Mouse (Mus musculus) liver, embryonic 13.5 days (tissue): ENCODE measurements at regions not wholly inside any gene's neighbourhood (a gene's known extent, or its start where the extent isn't known, plus 50 kb on each side); places are given as distances from the start of the nearest gene placed in this dataset.

ENCODE experiments used
- ATAC-seq: fragments of 200-750 bp; cut with Nextera tagmentation; 2 replicates; pipeline ENCODE4 v1.8.0; 2017; ENCODE audit warnings: low read depth, mild to moderate bottlenecking, moderate number of reproducible peaks, moderate library complexity
- DNase-seq: peaks from one replicate; pipeline ENCODE4 v3.0.0; 2022
- H3K27ac ChIP-seq: fragments of 300-500 bp; sonication (generic); 2 replicates; pipeline ENCODE4 v1.5.1; 2015; ENCODE audit warnings: moderate library complexity, mild to moderate bottlenecking, inconsistent platforms
- H3K27me3 ChIP-seq: fragments of 300-500 bp; sonication (generic); 2 replicates; pipeline ENCODE4 v1.6.1; 2015; ENCODE audit warnings: mild to moderate bottlenecking, inconsistent platforms
- H3K36me3 ChIP-seq: fragments of 300-500 bp; sonication (generic); 2 replicates; pipeline ENCODE4 v1.6.1; 2015; ENCODE audit warnings: mild to moderate bottlenecking, inconsistent platforms
- H3K4me1 ChIP-seq: fragments of 300-500 bp; sonication (generic); replicated peaks from 2 replicates; pipeline ENCODE4 v1.6.1; 2015; ENCODE audit warnings: inconsistent platforms
- H3K4me2 ChIP-seq: fragments of 300-500 bp; sonication (generic); 2 replicates; pipeline ENCODE4 v1.6.1; 2015; ENCODE audit warnings: inconsistent platforms, mild to moderate bottlenecking, moderate library complexity
- H3K4me3 ChIP-seq: fragments of 300-500 bp; sonication (generic); replicated peaks from 2 replicates; pipeline ENCODE4 v1.5.1; 2015; ENCODE audit warnings: mild to moderate bottlenecking, inconsistent platforms
- H3K9ac ChIP-seq: fragments of 300-500 bp; sonication (generic); 2 replicates; pipeline ENCODE4 v1.6.1; 2015; ENCODE audit warnings: mild to moderate bottlenecking, inconsistent platforms
- H3K9me3 ChIP-seq: fragments of 300-500 bp; sonication (generic); replicated peaks from 2 replicates; pipeline ENCODE4 v1.6.1; 2016; ENCODE audit warnings: inconsistent platforms
- WGBS: fragments of 180-500 bp; shearing (Covaris S2); methylation state at CpG from one replicate; pipeline ENCODE4 v1.1.7; 2015; ENCODE audit not compliant: insufficient replicate concordance; 5-methylcytosine and 5-hydroxymethylcytosine counted together

GRCm38 (mm10) chr1:35842707-35843106 lies 225.5 kb upstream of the Hs6st1 start:
- H3K27ac ChIP-seq = no peak overlapping the region
- ATAC-seq (0 out of 2 replicates have a peak, but pooled peaks have one; percentile 34), DNase-seq (no peak)
- H3K4me1 ChIP-seq = no peaks in the 10 kb centered on the region
- H3K27me3 ChIP-seq = no peaks in the 10 kb centered on the region
- H3K4me3 ChIP-seq = no peak overlapping the region
- H3K4me2 ChIP-seq = no peak overlapping the region
- H3K36me3 ChIP-seq = no peaks in the 10 kb centered on the region
- H3K9me3 ChIP-seq = no peaks in the 10 kb centered on the region
- no peak overlapping the region for H3K9ac ChIP-seq
- 65% methylated on average over 4 of the region's 4 CpGs for WGBS

DNA sequence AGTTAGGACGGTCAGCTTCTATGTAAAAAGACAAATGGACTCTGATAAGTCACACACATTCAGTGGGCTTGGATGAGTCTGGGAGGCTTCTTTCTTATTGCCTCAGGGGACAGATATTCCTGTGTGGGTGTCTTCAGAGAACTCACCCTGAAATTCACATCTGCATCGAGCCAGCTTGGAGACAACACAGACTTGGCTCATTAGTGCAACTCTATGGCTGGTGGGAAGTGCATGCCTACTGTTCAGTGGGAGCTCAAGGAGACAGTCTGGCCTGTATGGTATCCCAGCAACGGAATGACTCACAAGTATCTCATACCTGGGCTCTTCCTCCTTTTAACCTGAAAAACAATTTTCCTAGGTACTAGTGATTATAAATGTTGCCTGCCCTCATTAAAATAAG lies 224.6 kb upstream of the Hs6st1 start:
- H3K4me2 ChIP-seq = no peak overlapping the region
- H3K4me1 ChIP-seq = no peaks in the 10 kb centered on the region
- ATAC-seq = no peak
- H3K4me3 ChIP-seq = no peak overlapping the region
- H3K27me3 ChIP-seq = no peaks in the 10 kb centered on the region
- no peaks in the 10 kb centered on the region for H3K9me3 ChIP-seq
- 63% methylated on average over 3 of the region's 3 CpGs for WGBS
- H3K9ac ChIP-seq = no peak overlapping the region
- no peaks in the 10 kb centered on the region for H3K36me3 ChIP-seq
- H3K27ac ChIP-seq = no peak overlapping the region
- DNase-seq = no peak

DNA sequence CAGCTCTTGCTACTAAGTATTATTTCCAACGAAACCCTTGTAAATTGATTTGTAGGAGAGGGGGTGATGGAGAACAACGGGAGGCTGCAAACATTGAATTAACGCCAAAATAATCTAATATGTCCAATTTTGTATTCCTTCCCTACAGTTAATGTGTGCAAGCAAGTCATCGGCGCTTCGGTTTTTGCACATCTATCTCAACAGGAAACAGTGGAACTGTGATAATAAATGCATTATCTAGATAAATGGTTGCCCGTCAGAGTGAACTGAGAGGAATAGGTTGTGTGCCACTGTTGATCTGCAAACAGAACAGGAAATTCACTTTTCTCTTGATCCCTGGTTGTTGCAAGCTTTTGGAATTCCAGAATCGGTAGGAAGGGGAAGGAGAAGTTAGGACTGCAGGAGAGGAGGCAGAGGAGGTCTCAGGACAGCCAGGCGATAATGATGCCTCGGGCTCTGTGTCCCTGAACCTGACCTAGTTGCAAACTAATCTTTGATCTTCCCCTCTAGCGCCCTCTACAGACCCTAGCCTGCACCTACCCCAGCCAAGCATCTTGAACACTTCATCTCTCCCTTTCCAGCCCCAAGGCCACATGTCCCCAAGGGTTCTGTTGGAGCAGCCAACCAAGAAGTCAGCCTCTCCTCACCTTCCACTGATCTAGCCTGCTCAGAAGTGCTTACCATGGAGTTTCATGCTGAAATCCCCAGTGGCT lies 221.8 kb upstream of the Hs6st1 start:
- Histone ChIP-seq H3K4me3 (no peak overlapping the region), H3K27ac (no peak overlapping the region), H3K4me1 (no peaks in the 10 kb centered on the region), H3K9me3 (no peaks in the 10 kb centered on the region), H3K27me3 (no peaks in the 10 kb centered on the region), H3K4me2 (no peak overlapping the region), H3K9ac (no peak overlapping the region), H3K36me3 (no peaks in the 10 kb centered on the region)
- WGBS = 39% methylated on average over 11 of the region's 11 CpGs
- no peak for ATAC-seq
- DNase-seq = no peak

DNA sequence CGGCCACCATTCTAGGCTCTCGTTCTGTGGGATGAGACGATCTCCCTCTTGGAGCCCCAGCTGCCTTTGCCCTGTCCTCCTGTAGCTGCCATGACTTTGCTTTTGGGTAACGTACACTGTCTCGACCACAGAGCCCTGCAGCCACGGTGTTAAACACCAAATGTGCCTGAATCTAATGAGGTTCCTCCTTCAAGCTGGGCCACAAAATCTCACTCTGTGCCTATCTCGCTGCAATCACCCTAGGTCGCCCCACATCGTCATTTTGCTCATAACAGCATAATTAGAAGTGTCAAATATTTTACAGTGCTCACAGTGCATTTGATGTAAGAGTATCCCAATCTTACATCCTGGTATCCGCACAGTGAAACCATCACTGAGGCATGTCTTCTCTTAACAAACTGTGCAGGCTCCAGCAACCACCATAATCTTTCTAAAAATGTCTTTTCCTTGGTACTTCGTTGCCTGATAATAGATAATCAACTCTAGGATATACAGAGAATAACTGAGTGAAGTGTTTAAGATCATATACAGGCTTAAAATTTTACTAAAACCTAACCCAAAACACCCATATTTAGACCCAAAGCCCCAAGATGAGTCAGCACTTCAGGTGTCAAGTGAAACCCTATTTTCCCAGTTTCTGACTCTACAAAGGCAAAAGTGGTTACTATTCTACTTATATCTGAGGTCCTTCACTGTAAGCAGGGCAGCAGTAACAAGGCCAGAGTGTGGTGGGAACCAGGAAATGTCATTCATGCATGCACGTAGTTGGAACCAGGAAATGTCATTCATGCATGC lies 219.8 kb upstream of the Hs6st1 start:
- Histone ChIP-seq H3K9ac (no peak overlapping the region), H3K4me2 (no peak overlapping the region), H3K9me3 (no peaks in the 10 kb centered on the region), H3K4me3 (no peak overlapping the region), H3K4me1 (no peaks in the 10 kb centered on the region), H3K27me3 (no peaks in the 10 kb centered on the region), H3K27ac (no peak overlapping the region), H3K36me3 (no peaks in the 10 kb centered on the region)
- DNase-seq (no peak), ATAC-seq (no peak)
- 51% methylated on average over 12 of the region's 12 CpGs for whole genome bisulfite sequencing

DNA sequence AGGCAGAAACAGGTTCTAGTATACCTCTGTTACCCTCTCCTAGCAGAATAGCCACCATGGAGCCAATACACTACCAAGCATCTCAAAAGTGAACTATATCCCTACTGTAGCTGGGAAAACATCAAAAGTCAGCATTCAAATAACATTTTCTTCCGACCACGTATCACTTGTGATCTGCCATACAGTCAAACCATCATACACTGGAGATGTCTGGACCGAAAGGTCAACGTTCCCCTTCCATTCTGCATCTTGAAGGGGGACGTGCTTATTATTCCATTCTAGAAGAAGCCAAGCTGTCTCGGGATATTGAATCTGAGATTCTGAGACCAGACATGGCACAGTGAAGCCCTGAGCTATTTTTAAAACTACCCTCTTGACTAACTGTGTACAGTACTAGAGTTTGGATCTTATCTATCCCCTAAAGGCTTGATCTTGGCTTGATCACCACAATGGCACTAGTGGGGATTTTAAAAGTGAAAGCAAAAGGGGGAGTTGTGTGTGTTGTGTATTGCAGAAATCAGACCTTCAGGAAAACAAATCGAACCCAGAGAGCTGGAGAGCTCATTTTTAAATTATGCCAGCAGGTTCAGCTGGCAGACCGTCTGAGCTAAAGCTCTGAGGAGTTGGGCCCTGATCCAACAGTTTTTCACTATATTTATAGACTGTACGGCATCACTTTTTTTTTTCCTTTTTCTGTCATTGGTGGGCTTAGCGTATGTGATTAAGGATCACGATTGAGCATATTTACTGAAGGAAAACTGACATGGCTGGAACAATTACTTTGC lies 218.6 kb upstream of the Hs6st1 start:
- H3K27ac ChIP-seq = no peak overlapping the region
- no peaks in the 10 kb centered on the region for H3K9me3 ChIP-seq
- H3K36me3 ChIP-seq = no peaks in the 10 kb centered on the region
- H3K4me3 ChIP-seq = no peak overlapping the region
- 69% methylated on average over 11 of the region's 11 CpGs for WGBS
- no peak overlapping the region for H3K4me2 ChIP-seq
- no peaks in the 10 kb centered on the region for H3K27me3 ChIP-seq
- H3K9ac ChIP-seq = no peak overlapping the region
- no peaks in the 10 kb centered on the region for H3K4me1 ChIP-seq
- ATAC-seq (no peak), DNase-seq (no peak)

DNA sequence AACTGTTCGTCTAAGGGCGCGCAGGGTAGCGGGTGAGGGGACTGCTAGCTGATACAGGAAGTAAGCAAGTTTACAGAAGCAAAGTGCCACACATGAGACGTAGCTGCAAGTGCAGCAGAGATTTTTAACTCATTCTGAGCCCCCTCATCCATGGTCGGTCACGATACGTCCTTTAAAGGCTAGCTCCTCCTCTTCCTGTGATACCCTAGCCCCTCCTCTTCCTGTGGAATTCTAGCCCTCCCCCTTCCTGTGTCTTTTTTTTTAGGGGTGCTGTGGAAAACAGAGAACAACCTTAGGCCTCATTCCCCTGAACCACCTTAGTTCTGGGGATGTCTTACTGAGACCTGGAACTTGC lies 218.0 kb upstream of the Hs6st1 start:
- WGBS = 64% methylated on average over 8 of the region's 8 CpGs
- Histone ChIP-seq H3K4me1 (no peaks in the 10 kb centered on the region), H3K4me3 (no peak overlapping the region), H3K4me2 (no peak overlapping the region), H3K9me3 (no peaks in the 10 kb centered on the region), H3K27ac (no peak overlapping the region), H3K9ac (no peak overlapping the region), H3K36me3 (no peaks in the 10 kb centered on the region), H3K27me3 (no peaks in the 10 kb centered on the region)
- ATAC-seq (no peak), DNase-seq (no peak)

GRCm38 (mm10) chr1:35850566-35851085 lies 217.6 kb upstream of the Hs6st1 start:
- ATAC-seq (no peak), DNase-seq (no peak)
- Histone ChIP-seq H3K9me3 (no peaks in the 10 kb centered on the region), H3K27ac (no peak overlapping the region), H3K4me3 (no peak overlapping the region), H3K36me3 (no peaks in the 10 kb centered on the region), H3K4me1 (no peaks in the 10 kb centered on the region), H3K9ac (no peak overlapping the region), H3K27me3 (no peaks in the 10 kb centered on the region), H3K4me2 (no peak overlapping the region)
- 62% methylated on average over 9 of the region's 9 CpGs for WGBS

DNA sequence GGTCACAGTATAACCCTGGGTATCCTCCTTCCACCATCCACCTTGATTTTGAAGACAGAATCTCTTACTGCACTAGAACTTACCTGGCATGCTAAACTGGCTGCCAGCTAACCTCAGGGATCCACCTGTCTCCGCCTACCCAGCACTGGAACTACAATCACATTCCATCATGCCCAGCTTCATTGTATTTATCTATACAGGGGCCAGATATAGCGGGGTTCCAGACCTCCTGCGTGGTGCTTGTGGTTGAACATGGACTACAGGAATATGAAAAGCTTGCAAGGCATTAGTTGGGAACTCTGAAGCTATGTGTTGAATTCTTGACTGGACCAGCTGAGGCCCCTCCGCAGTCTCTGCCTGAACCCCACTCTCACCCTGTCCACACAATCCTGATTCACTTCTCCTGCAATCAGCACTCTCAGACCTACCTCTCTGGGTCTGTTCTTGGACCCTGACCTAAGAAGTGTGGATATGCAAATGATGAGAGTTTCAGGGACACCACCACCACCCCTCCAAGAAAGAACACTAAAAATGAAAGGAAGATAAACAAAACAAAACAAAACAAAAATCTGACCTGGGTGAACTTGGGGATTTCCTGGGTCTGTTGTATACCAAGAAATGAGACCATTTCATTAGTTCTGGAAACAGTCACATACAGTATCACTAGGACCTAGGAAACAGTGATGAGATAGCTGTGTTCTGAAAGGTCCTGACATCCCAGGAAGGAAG lies 216.4 kb upstream of the Hs6st1 start:
- H3K27ac ChIP-seq = no peak overlapping the region
- H3K4me3 ChIP-seq = no peak overlapping the region
- H3K9me3 ChIP-seq = no peaks in the 10 kb centered on the region
- H3K9ac ChIP-seq = no peak overlapping the region
- H3K4me2 ChIP-seq = no peak overlapping the region
- no peaks in the 10 kb centered on the region for H3K27me3 ChIP-seq
- no peaks in the 10 kb centered on the region for H3K4me1 ChIP-seq
- no peaks in the 10 kb centered on the region for H3K36me3 ChIP-seq
- 65% methylated on average over 4 of the region's 4 CpGs for WGBS
- ATAC-seq = no peak
- no peak for DNase-seq

DNA sequence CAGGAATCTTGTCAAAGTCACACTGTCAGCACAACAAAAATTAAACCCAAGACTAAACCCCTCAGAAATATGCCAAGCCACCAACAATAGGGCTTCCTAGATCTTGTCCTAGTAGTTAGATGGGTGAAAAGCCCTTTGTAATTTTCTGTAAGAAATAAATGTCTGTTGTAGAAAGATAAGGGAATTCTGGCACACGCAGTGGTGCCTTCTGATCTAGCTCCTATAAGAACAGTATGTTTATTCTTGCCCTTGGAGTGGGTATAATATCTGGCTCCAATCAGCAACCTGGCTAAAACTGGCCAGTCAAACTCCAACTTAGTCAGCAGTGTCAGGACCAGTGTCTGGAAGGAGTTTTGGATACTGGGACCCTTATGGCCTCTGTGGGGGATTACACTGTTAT lies 215.2 kb upstream of the Hs6st1 start:
- Histone ChIP-seq H3K4me1 (no peaks in the 10 kb centered on the region), H3K4me2 (no peak overlapping the region), H3K9me3 (no peaks in the 10 kb centered on the region), H3K9ac (no peak overlapping the region), H3K4me3 (no peak overlapping the region), H3K36me3 (no peaks in the 10 kb centered on the region), H3K27ac (no peak overlapping the region), H3K27me3 (no peaks in the 10 kb centered on the region)
- no peak for DNase-seq
- no peak for ATAC-seq
- WGBS = 32% methylated on average over 1 of the region's 1 CpGs

GRCm38 (mm10) chr1:35855650-35856049 lies 212.6 kb upstream of the Hs6st1 start:
- DNase-seq (no peak), ATAC-seq (no peak)
- 57% methylated on average over 4 of the region's 4 CpGs for WGBS

DNA sequence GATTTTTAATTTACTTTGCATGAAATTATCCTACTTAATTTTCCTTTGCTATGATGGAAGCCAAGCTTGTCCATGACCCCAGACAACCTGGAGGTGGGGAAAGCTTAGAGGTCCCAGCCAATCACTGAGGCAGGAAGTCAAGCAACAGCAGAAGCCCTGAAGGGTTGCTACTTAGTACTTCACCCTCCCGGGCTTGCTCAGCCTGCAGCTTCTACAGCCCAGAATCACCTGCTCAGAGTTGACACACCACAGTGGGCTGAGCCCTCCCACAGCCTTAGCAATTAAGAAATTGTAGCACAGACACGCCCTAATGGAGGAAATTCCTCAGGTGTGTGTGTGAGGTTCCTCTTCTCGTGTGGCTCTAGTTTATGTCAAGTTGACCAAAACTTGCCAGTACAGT lies 209.9 kb upstream of the Hs6st1 start:
- Histone ChIP-seq H3K9ac (no peak overlapping the region), H3K4me1 (no peaks in the 10 kb centered on the region), H3K27me3 (no peaks in the 10 kb centered on the region), H3K9me3 (no peaks in the 10 kb centered on the region), H3K4me3 (no peak overlapping the region), H3K27ac (no peak overlapping the region), H3K4me2 (no peak overlapping the region), H3K36me3 (no peaks in the 10 kb centered on the region)
- WGBS = 39% methylated on average over 3 of the region's 3 CpGs
- DNase-seq = no peak
- ATAC-seq = no peak

More at GRCm38 (mm10) chr1:35855650-35856049, 212.6 kb upstream of the Hs6st1 start:
- Histone ChIP-seq H3K4me1 (no peaks in the 10 kb centered on the region), H3K27me3 (no peaks in the 10 kb centered on the region), H3K36me3 (no peaks in the 10 kb centered on the region), H3K9me3 (no peaks in the 10 kb centered on the region), H3K9ac (no peak overlapping the region), H3K4me3 (no peak overlapping the region), H3K4me2 (no peak overlapping the region), H3K27ac (no peak overlapping the region)
